ENCODE assay signal across 9 mouse cellular contexts in genomic region chr3:102469713-102470448, GRCm38 (mm10). TPM values are rescaled to one million over a fixed set of nuclear protein-coding genes. Genes with fewer than 3 reads are reported as not detected.
DNase-seq lines count a peak whose midpoint lies in the region; ATAC-seq and TF ChIP-seq lines count a peak whose summit lies in the region.
"Had no signal": no experiment of that assay in that cellular context is flagged by ENCODE, and none has a peak within 500 bp of the region (broad histone marks: within the 10 kb centered on the region; RNA-seq: fewer than 3 reads in every experiment).

TSS of gene Ngf (plus strand) at chr3:102469919.

- H3K9me3 ChIP-seq in lung, postnatal 0 days (ENCODE audit: low read length), result no peaks in the 10 kb centered on the region
- no peaks in the 10 kb centered on the region for H3K9me3 ChIP-seq in embryonic facial prominence, embryonic 15.5 days (replicated peaks)
- no peaks in the 10 kb centered on the region for H3K9me3 ChIP-seq in limb, embryonic 11.5 days (ENCODE audit: control insufficient read depth, low read length)

- TF ChIP-seq EP300 in lung, postnatal 0 days (IDR thresholded peaks at IDR 0.05), result no peak

- no peak for TF ChIP-seq CTCF in lung, postnatal 0 days (IDR thresholded peaks at IDR 0.05)

- H3K27ac ChIP-seq in lung, postnatal 0 days (ENCODE audit: low read length), result no peak within 1 kb of the TSS
- H3K27ac ChIP-seq in embryonic facial prominence, embryonic 15.5 days (replicated peaks), result 0 out of 2 replicates have a peak within 1 kb of the TSS, but pooled peaks have one; percentile 11
- no peak within 1 kb of the TSS for H3K27ac ChIP-seq in limb, embryonic 11.5 days (replicated peaks; ENCODE audit: low read depth, low read length)

- H3K36me3 ChIP-seq in lung, postnatal 0 days (ENCODE audit: insufficient read depth, low read length), result no peaks in the 10 kb centered on the region
- no peaks in the 10 kb centered on the region for H3K36me3 ChIP-seq in embryonic facial prominence, embryonic 15.5 days
- no peaks in the 10 kb centered on the region for H3K36me3 ChIP-seq in limb, embryonic 11.5 days (ENCODE audit: control insufficient read depth, insufficient read depth, low read length)

- under 1% methylated on average over 43 of the region's 43 CpGs for whole genome bisulfite sequencing in lung, postnatal 0 days
- WGBS in embryonic facial prominence, embryonic 15.5 days, result under 1% methylated on average over 43 of the region's 43 CpGs
- under 1% methylated on average over 43 of the region's 43 CpGs for WGBS in limb, embryonic 11.5 days

- no peak for ATAC-seq in lung, postnatal 0 days
- peak; percentile 66 for ATAC-seq in embryonic facial prominence, embryonic 15.5 days (ENCODE audit: insufficient number of reproducible peaks, low FRiP score, low TSS enrichment, low read depth)
- ATAC-seq in limb, embryonic 11.5 days (ENCODE audit: insufficient number of reproducible peaks, low FRiP score, low TSS enrichment, low read depth), result peak; percentile 40; the same call in 1 of the 2 replicates

- no peaks in the 10 kb centered on the region; the same call in 1 of the 2 replicates for H3K4me1 ChIP-seq in lung, postnatal 0 days (ENCODE audit: insufficient read depth, low read depth, low read length)
- H3K4me1 ChIP-seq in embryonic facial prominence, embryonic 15.5 days, result peaks cover 43% of the 10 kb centered on the region
- peaks cover 14% of the 10 kb centered on the region; the same call in 1 of the 2 replicates for H3K4me1 ChIP-seq in limb, embryonic 11.5 days (ENCODE audit: control insufficient read depth, insufficient read depth, low read length)
- H3K4me1 ChIP-seq: megakaryocyte, embryonic 14.5 days had no signal

- peaks cover 21% of the 10 kb centered on the region for H3K27me3 ChIP-seq in lung, postnatal 0 days (replicated peaks; ENCODE audit: insufficient read depth, low read length)
- peaks cover 11% of the 10 kb centered on the region; the same call in 1 of the 2 replicates for H3K27me3 ChIP-seq in embryonic facial prominence, embryonic 15.5 days
- peaks cover 13% of the 10 kb centered on the region; the same call in 1 of the 2 replicates for H3K27me3 ChIP-seq in limb, embryonic 11.5 days (ENCODE audit: control insufficient read depth, insufficient read depth, low read length)

- no peak within 1 kb of the TSS for H3K9ac ChIP-seq in lung, postnatal 0 days (replicated peaks; ENCODE audit: low read depth)
- H3K9ac ChIP-seq in embryonic facial prominence, embryonic 15.5 days, result peak within 1 kb of the TSS; percentile 48
- H3K9ac ChIP-seq in limb, embryonic 11.5 days (ENCODE audit: low read length), result peak within 1 kb of the TSS; percentile 65

- H3K4me2 ChIP-seq in lung, postnatal 0 days (replicated peaks; ENCODE audit: low read depth, low read length), result peak within 1 kb of the TSS; percentile 28
- H3K4me2 ChIP-seq in embryonic facial prominence, embryonic 15.5 days (replicated peaks), result peak within 1 kb of the TSS; percentile 75
- H3K4me2 ChIP-seq in limb, embryonic 11.5 days (ENCODE audit: low read depth, severe bottlenecking), result peak within 1 kb of the TSS; percentile 94

- intact Hi-C loops in heart, postnatal 14 days (cut with DNase I), result loop anchor here (1.0 to 10.0 kb wide), 4 partner anchors 16 to 222 kb away; no protein-coding TSS in a partner anchor
- intact Hi-C loops in left cerebral cortex, postnatal 36 days (cut with DNase I), result loop anchor here (10.0 kb wide), 2 partner anchors 135 to 225 kb away; no protein-coding TSS in a partner anchor

- no peak for DNase-seq in lung, postnatal 0 days (ENCODE audit: low spot score)
- DNase-seq in lung, postnatal 10 days, result no peak
- DNase-seq in heart, postnatal 14 days, result peak; percentile 66 to 69
- peak; percentile 60 for DNase-seq in limb, embryonic 11.5 days (ENCODE audit: low spot score)
- peak; percentile 7 for DNase-seq in retina, embryonic 14.5 days (ENCODE audit: low spot score)
- no peak for DNase-seq in left cerebral cortex, postnatal 36 days (ENCODE audit: low spot score in 2 of 2)
- no peak for DNase-seq in cerebellum, adult 9-11 months

- peak within 1 kb of the TSS; percentile 10; the same call in 1 of the 2 replicates for H3K4me3 ChIP-seq in lung, postnatal 0 days (ENCODE audit: low read depth, low read length)
- peak within 1 kb of the TSS; percentile 54 for H3K4me3 ChIP-seq in embryonic facial prominence, embryonic 15.5 days (replicated peaks)
- peak within 1 kb of the TSS; percentile 50 for H3K4me3 ChIP-seq in limb, embryonic 11.5 days (ENCODE audit: low read depth, low read length)
- H3K4me3 ChIP-seq: megakaryocyte, embryonic 14.5 days had no signal

RNA-seq across cellular contexts. Expression of gene Ngf, which starts in this region (rescaled TPM):
- 0.31 and 0.39 TPM in 2 replicates for polyA plus RNA-seq in lung, postnatal 0 days (2015; fragmentation: Nextera tagmentation; extraction: Ambion mirVana)
- polyA plus RNA-seq in embryonic facial prominence, embryonic 15.5 days (2015; fragmentation: Nextera tagmentation; extraction: Ambion mirVana), result 8.3 and 9.7 TPM in 2 replicates
- 1 to 10 TPM; 5.1 to 5.7 TPM for total RNA-seq in heart, postnatal 14 days (2021)
- 3.9 TPM in 2 replicates for polyA plus RNA-seq in limb, embryonic 11.5 days (2014; fragmentation: Nextera tagmentation; extraction: Ambion mirVana)
- total RNA-seq in left cerebral cortex, postnatal 36 days (2021), result 1 to 10 TPM; 5.2 to 6.6 TPM

Comparison
In these comparisons a context has a peak if more than half of its experiments do, and no peak if none do; other contexts are left out.
1. DNase-seq: peak in heart, postnatal 14 days (2 of 2), limb, embryonic 11.5 days (single experiment) and retina, embryonic 14.5 days (single experiment); none in lung, postnatal 0 days (single experiment), lung, postnatal 10 days (single experiment), left cerebral cortex, postnatal 36 days (0 of 2) and cerebellum, adult 9-11 months (single experiment).
2. H3K4me2 ChIP-seq: peak in every context shown above with its lines; median percentile 94 in limb, embryonic 11.5 days; 75 in embryonic facial prominence, embryonic 15.5 days; 28 in lung, postnatal 0 days.
3. Peak in every context shown above with its lines, with median percentiles within 50 percentile points of each other: H3K4me3 ChIP-seq.